Mouse (Mus musculus) left cerebral cortex, adult 9 months (tissue): ENCODE measurements around the gene Ubash3a.
A peak's percentile ranks its signal among the peaks of the same experiment; 100 is the strongest.
"Not testable (repeated sequence)": the region's sequence is repeated elsewhere in the genome, so short reads cannot be mapped to it uniquely, and the experiment has no call there.

Source experiments
- DNase-seq, 2 experiments: peaks; one replicate each; pipeline ENCODE4 v3.0.0; 2022; ENCODE audit warnings: low spot score in 2 of 2

The Ubash3a gene

GRCm38 (mm10) chr17:31260430-31260829, 52.8 kb downstream of the Ubash3a start:
- no peak for DNase-seq

GRCm38 (mm10) chr17:31261352-31261751, 53.7 kb downstream of the Ubash3a start:
- no peak for DNase-seq

GRCm38 (mm10) chr17:31262715-31263114, 55.0 kb downstream of the Ubash3a start:
- DNase-seq: no peak

- no peak for DNase-seq
Measured at GRCm38 (mm10) chr17:31263770-31264169, 56.1 kb downstream of the Ubash3a start.

GRCm38 (mm10) chr17:31264372-31264771, 56.7 kb downstream of the Ubash3a start:
- DNase-seq: no peak

- no peak for DNase-seq
Measured at GRCm38 (mm10) chr17:31265171-31265572, 57.5 kb downstream of the Ubash3a start.

GRCm38 (mm10) chr17:31265831-31266230, 58.2 kb downstream of the Ubash3a start:
- DNase-seq: no peak

GRCm38 (mm10) chr17:31266321-31266950, 58.8 kb downstream of the Ubash3a start:
- DNase-seq: no peak

GRCm38 (mm10) chr17:31267138-31267537, 59.5 kb downstream of the Ubash3a start:
- no peak for DNase-seq

GRCm38 (mm10) chr17:31267603-31268002, 59.9 kb downstream of the Ubash3a start:
- no peak for DNase-seq

- DNase-seq: no peak
Measured at GRCm38 (mm10) chr17:31268016-31268415, 60.3 kb downstream of the Ubash3a start.

GRCm38 (mm10) chr17:31269761-31270160, 62.1 kb downstream of the Ubash3a start:
- DNase-seq: no peak

- DNase-seq: no peak
Measured at GRCm38 (mm10) chr17:31270246-31270645, 62.6 kb downstream of the Ubash3a start.

- DNase-seq: not testable (repeated sequence)
Measured at GRCm38 (mm10) chr17:31270736-31271135, 63.1 kb downstream of the Ubash3a start.

- DNase-seq: no peak
Measured at GRCm38 (mm10) chr17:31271136-31271851, 63.6 kb downstream of the Ubash3a start.

GRCm38 (mm10) chr17:31272416-31273165, 64.9 kb downstream of the Ubash3a start:
- no peak for DNase-seq

- DNase-seq: no peak
Measured at GRCm38 (mm10) chr17:31273631-31274030, 66.0 kb downstream of the Ubash3a start.

GRCm38 (mm10) chr17:31275181-31275580, 67.5 kb downstream of the Ubash3a start:
- no peak for DNase-seq

- peak in 1 of 2 experiments; percentile 62 for DNase-seq
Measured at GRCm38 (mm10) chr17:31276207-31276921, 68.7 kb downstream of the Ubash3a start.

GRCm38 (mm10) chr17:31276922-31277918, 69.5 kb downstream of the Ubash3a start, which contains the start of gene Rsph1:
Gene Rsph1 (minus strand): TSS chr17:31277383.
- peak; percentile 99 to 100 for DNase-seq

- no peak for DNase-seq
Measured at GRCm38 (mm10) chr17:31277931-31278330, 70.3 kb downstream of the Ubash3a start.
